Mouse (Mus musculus): ENCODE data around the gene Dnaic2. TPM values are rescaled to one million over a fixed set of nuclear protein-coding genes. Genes with fewer than 3 reads are reported as not detected.

The Dnaic2 gene
- total RNA-seq (2014; fragmentation: Nextera tagmentation) (not detected in 2 replicates), total RNA-seq (2017) (0.06 TPM in 1 of 2 replicates, not detected in the other), polyA plus RNA-seq (2012) (not detected in 2 replicates)

- ATAC-seq (ENCODE audit: extremely low read depth, insufficient number of reproducible peaks, low FRiP score, poor library complexity, severe bottlenecking) (no peak), DNase-seq (ENCODE audit: low spot score) (no peak)
- no peak for TF ChIP-seq GATA1 (IDR thresholded peaks at IDR 0.05; ENCODE audit: borderline replicate concordance, low read length)
- no peak for TF ChIP-seq POLR2AphosphoS5 (IDR thresholded peaks at IDR 0.05; ENCODE audit: insufficient replicate concordance, low read depth, low read length)
- TF ChIP-seq TAL1 (conservative IDR thresholded peaks at IDR 0.05; ENCODE audit: low read depth, low read length): no peak
- no peak for TF ChIP-seq GATA2 (IDR thresholded peaks at IDR 0.05; ENCODE audit: borderline replicate concordance, low read depth, low read length)
- TF ChIP-seq CTCF (IDR thresholded peaks at IDR 0.05; ENCODE audit: low read depth, low read length): no peak
- H3K27me3 ChIP-seq (ENCODE audit: insufficient read depth, low read length): peaks cover 3% of the 10 kb centered on the region; the same call in 1 of the 2 replicates
- no peaks in the 10 kb centered on the region for H3K36me3 ChIP-seq (replicated peaks)
- no peaks in the 10 kb centered on the region for H3K4me1 ChIP-seq (ENCODE audit: insufficient read depth, low read depth, low read length)
- H3K4me3 ChIP-seq (ENCODE audit: low read depth, low read length): no peak within 1 kb of the TSS
- H3K9me3 ChIP-seq (replicated peaks): peaks cover 57% of the 10 kb centered on the region
These were observed at the start of gene Dnaic2 for GRCm38 (mm10) chr11:114726965-114727825. Gene Dnaic2, plus strand, starts transcription at chr11:114727408.

- no peak for DNase-seq (ENCODE audit: low spot score)
- Histone ChIP-seq H3K27me3 (ENCODE audit: insufficient read depth, low read length) (peaks cover 25% of the 10 kb centered on the region; the same call in 1 of the 2 replicates), H3K36me3 (replicated peaks) (peaks cover under 1% of the 10 kb centered on the region), H3K9me3 (replicated peaks) (0 out of 2 replicates have a peak, but pooled peaks cover 2% of the 10 kb centered on the region), H3K4me3 (ENCODE audit: low read depth, low read length) (no peak overlapping the region), H3K4me1 (ENCODE audit: insufficient read depth, low read depth, low read length) (peaks cover 26% of the 10 kb centered on the region)
- no peak for ATAC-seq (ENCODE audit: extremely low read depth, insufficient number of reproducible peaks, low FRiP score, poor library complexity, severe bottlenecking)
- TF ChIP-seq GATA2 (IDR thresholded peaks at IDR 0.05; ENCODE audit: borderline replicate concordance, low read depth, low read length): no peak
- no peak for TF ChIP-seq GATA1 (IDR thresholded peaks at IDR 0.05; ENCODE audit: borderline replicate concordance, low read length)
- TF ChIP-seq CTCF (IDR thresholded peaks at IDR 0.05; ENCODE audit: low read depth, low read length): no peak
These were observed 47.6 kb upstream of the Dnaic2 start for GRCm38 (mm10) chr11:114679582-114679981.

GRCm38 (mm10) chr11:114680291-114680690 lies 46.9 kb upstream of the Dnaic2 start:
- Histone ChIP-seq H3K4me3 (ENCODE audit: low read depth, low read length) (no peak overlapping the region), H3K27me3 (ENCODE audit: insufficient read depth, low read length) (peaks cover 25% of the 10 kb centered on the region; the same call in 1 of the 2 replicates), H3K4me1 (ENCODE audit: insufficient read depth, low read depth, low read length) (peaks cover 23% of the 10 kb centered on the region), H3K9me3 (replicated peaks) (0 out of 2 replicates have a peak, but pooled peaks cover 2% of the 10 kb centered on the region), H3K36me3 (replicated peaks) (no peaks in the 10 kb centered on the region)
- TF ChIP-seq POLR2AphosphoS5 (IDR thresholded peaks at IDR 0.05; ENCODE audit: insufficient replicate concordance, low read depth, low read length): no peak
- DNase-seq (ENCODE audit: low spot score): no peak
- no peak for ATAC-seq (ENCODE audit: extremely low read depth, insufficient number of reproducible peaks, low FRiP score, poor library complexity, severe bottlenecking)

GRCm38 (mm10) chr11:114681054-114681453 lies 46.2 kb upstream of the Dnaic2 start:
- no peak overlapping the region for H3K4me3 ChIP-seq (ENCODE audit: low read depth, low read length)
- TF ChIP-seq POLR2AphosphoS5 (IDR thresholded peaks at IDR 0.05; ENCODE audit: insufficient replicate concordance, low read depth, low read length) (no peak), GATA1 (IDR thresholded peaks at IDR 0.05; ENCODE audit: borderline replicate concordance, low read length) (no peak), TAL1 (conservative IDR thresholded peaks at IDR 0.05; ENCODE audit: low read depth, low read length) (no peak), CTCF (IDR thresholded peaks at IDR 0.05; ENCODE audit: low read depth, low read length) (no peak), GATA2 (IDR thresholded peaks at IDR 0.05; ENCODE audit: borderline replicate concordance, low read depth, low read length) (no peak)
- ATAC-seq (ENCODE audit: extremely low read depth, insufficient number of reproducible peaks, low FRiP score, poor library complexity, severe bottlenecking) (no peak), DNase-seq (ENCODE audit: low spot score) (no peak)
- no peaks in the 10 kb centered on the region for H3K36me3 ChIP-seq (replicated peaks)
- H3K27me3 ChIP-seq (ENCODE audit: insufficient read depth, low read length): peaks cover 17% of the 10 kb centered on the region; the same call in 1 of the 2 replicates
- peaks cover 15% of the 10 kb centered on the region for H3K4me1 ChIP-seq (ENCODE audit: insufficient read depth, low read depth, low read length)
- H3K9me3 ChIP-seq (replicated peaks): peaks cover 4% of the 10 kb centered on the region

- ATAC-seq (ENCODE audit: extremely low read depth, insufficient number of reproducible peaks, low FRiP score, poor library complexity, severe bottlenecking) (no peak), DNase-seq (ENCODE audit: low spot score) (no peak)
- no peaks in the 10 kb centered on the region for H3K36me3 ChIP-seq (replicated peaks)
- H3K4me3 ChIP-seq (ENCODE audit: low read depth, low read length): no peak overlapping the region
- H3K27me3 ChIP-seq (ENCODE audit: insufficient read depth, low read length): peaks cover 5% of the 10 kb centered on the region; the same call in 1 of the 2 replicates
- peaks cover 9% of the 10 kb centered on the region; the same call in 1 of the 2 replicates for H3K4me1 ChIP-seq (ENCODE audit: insufficient read depth, low read depth, low read length)
- TF ChIP-seq GATA2 (IDR thresholded peaks at IDR 0.05; ENCODE audit: borderline replicate concordance, low read depth, low read length) (no peak), CTCF (IDR thresholded peaks at IDR 0.05; ENCODE audit: low read depth, low read length) (no peak), POLR2AphosphoS5 (IDR thresholded peaks at IDR 0.05; ENCODE audit: insufficient replicate concordance, low read depth, low read length) (no peak), TAL1 (conservative IDR thresholded peaks at IDR 0.05; ENCODE audit: low read depth, low read length) (no peak), GATA1 (IDR thresholded peaks at IDR 0.05; ENCODE audit: borderline replicate concordance, low read length) (no peak)
- H3K9me3 ChIP-seq (replicated peaks): peaks cover 11% of the 10 kb centered on the region
These were observed 44.8 kb upstream of the Dnaic2 start for GRCm38 (mm10) chr11:114682321-114682900.

- no peak for TF ChIP-seq GATA1 (IDR thresholded peaks at IDR 0.05; ENCODE audit: borderline replicate concordance, low read length)
- no peak for TF ChIP-seq CTCF (IDR thresholded peaks at IDR 0.05; ENCODE audit: low read depth, low read length)
- no peak for TF ChIP-seq GATA2 (IDR thresholded peaks at IDR 0.05; ENCODE audit: borderline replicate concordance, low read depth, low read length)
- TF ChIP-seq TAL1 (conservative IDR thresholded peaks at IDR 0.05; ENCODE audit: low read depth, low read length): no peak
- no peak for TF ChIP-seq POLR2AphosphoS5 (IDR thresholded peaks at IDR 0.05; ENCODE audit: insufficient replicate concordance, low read depth, low read length)
- DNase-seq (ENCODE audit: low spot score) (no peak), ATAC-seq (ENCODE audit: extremely low read depth, insufficient number of reproducible peaks, low FRiP score, poor library complexity, severe bottlenecking) (no peak)
- no peak overlapping the region for H3K4me3 ChIP-seq (ENCODE audit: low read depth, low read length)
- H3K36me3 ChIP-seq (replicated peaks): no peaks in the 10 kb centered on the region
- H3K9me3 ChIP-seq (replicated peaks): peaks cover 16% of the 10 kb centered on the region
- H3K4me1 ChIP-seq (ENCODE audit: insufficient read depth, low read depth, low read length): peaks cover 9% of the 10 kb centered on the region; the same call in 1 of the 2 replicates
- H3K27me3 ChIP-seq (ENCODE audit: insufficient read depth, low read length): peaks cover 3% of the 10 kb centered on the region; the same call in 1 of the 2 replicates
These were observed 44.0 kb upstream of the Dnaic2 start for GRCm38 (mm10) chr11:114683029-114683721.
